Mouse (Mus musculus) olfactory bulb, adult 2 months (tissue): ENCODE data around the gene Akt3. TPM values are rescaled to one million over a fixed set of nuclear protein-coding genes. Genes with fewer than 3 reads are reported as not detected.

ENCODE experiments used
- H3K27ac ChIP-seq: fragments of 200-500 bp; 2 replicates; pipeline ENCODE4 v1.5.1; 2012; ENCODE audit warnings: low read depth, low read length; ENCODE audit not compliant: insufficient read depth
- H3K4me1 ChIP-seq: fragments of 200-500 bp; 2 replicates; pipeline ENCODE4 v1.6.1; 2012; ENCODE audit warnings: low read length; ENCODE audit not compliant: control insufficient read depth, insufficient read depth
- H3K4me3 ChIP-seq: fragments of 200-500 bp; 2 replicates; pipeline ENCODE4 v1.5.1; 2012; ENCODE audit warnings: mild to moderate bottlenecking, low read depth, low read length, moderate library complexity; ENCODE audit not compliant: insufficient read depth
- CTCF ChIP-seq: fragments of 200-500 bp; IDR thresholded peaks from 2 replicates; pipeline ENCODE4 v1.5.1; 2012; ENCODE audit warnings: low read depth, mild to moderate bottlenecking, low read length, moderate library complexity; ENCODE audit not compliant: insufficient read depth
- POLR2A ChIP-seq: fragments of 200-500 bp; IDR thresholded peaks from 2 replicates; pipeline ENCODE4 v1.6.1; 2012; ENCODE audit warnings: mild to moderate bottlenecking, low read depth, low read length, moderate library complexity; ENCODE audit not compliant: insufficient read depth
- WGBS: fragments of 180-500 bp; shearing (Covaris S2); methylation state at CpG from one replicate; pipeline ENCODE4 v1.1.7; 2018; 5-methylcytosine and 5-hydroxymethylcytosine counted together
- polyA plus RNA-seq: library from polyadenylated mRNA; stranded (reverse); fragments of >200 nt; gene quantifications from 2 replicates; pipeline ENCODE4 v1.2.4, GENCODE M21; 2012; ENCODE audit warnings: low replicate concordance; ENCODE audit not compliant: missing spikeins, insufficient read depth, insufficient read length

Gene Akt3
- polyA plus RNA-seq, 1 experiment: 204 TPM

GRCm38 (mm10) chr1:176999011-176999410 lies 259.0 kb downstream of the Akt3 start:
- TF ChIP-seq POLR2A (no peak), CTCF (no peak)
- Histone ChIP-seq H3K4me3 (no peak overlapping the region), H3K4me1 (peaks cover 13% of the 10 kb centered on the region), H3K27ac (no peak overlapping the region)
- 60% methylated on average over 6 of the region's 6 CpGs for WGBS

GRCm38 (mm10) chr1:176997711-176998689 lies 260.0 kb downstream of the Akt3 start:
- Histone ChIP-seq H3K4me3 (no peak overlapping the region), H3K4me1 (peaks cover 9% of the 10 kb centered on the region), H3K27ac (no peak overlapping the region)
- 75% methylated on average over 33 of the region's 33 CpGs for WGBS
- TF ChIP-seq CTCF (no peak), POLR2A (no peak)

- no peak overlapping the region for H3K4me3 ChIP-seq
- TF ChIP-seq CTCF: no peak
- no peak for TF ChIP-seq POLR2A
- H3K27ac ChIP-seq: no peak overlapping the region
- WGBS: 73% methylated on average over 6 of the region's 6 CpGs
- H3K4me1 ChIP-seq: peaks cover 9% of the 10 kb centered on the region
Observed at GRCm38 (mm10) chr1:176997254-176997653, 260.7 kb downstream of the Akt3 start.

GRCm38 (mm10) chr1:176996630-176997201 lies 261.3 kb downstream of the Akt3 start:
- 49% methylated on average over 16 of the region's 16 CpGs for WGBS
- Histone ChIP-seq H3K4me3 (no peak overlapping the region), H3K27ac (no peak overlapping the region), H3K4me1 (peaks cover 9% of the 10 kb centered on the region)
- TF ChIP-seq POLR2A (no peak), CTCF (no peak)

- Histone ChIP-seq H3K4me3 (no peak overlapping the region), H3K27ac (no peak overlapping the region), H3K4me1 (peaks cover 9% of the 10 kb centered on the region)
- WGBS: 90% methylated on average over 3 of the region's 3 CpGs
- TF ChIP-seq CTCF (no peak), POLR2A (no peak)
Observed at GRCm38 (mm10) chr1:176996166-176996565, 261.8 kb downstream of the Akt3 start.

GRCm38 (mm10) chr1:176995419-176995775 lies 262.6 kb downstream of the Akt3 start:
- peaks cover 9% of the 10 kb centered on the region for H3K4me1 ChIP-seq
- 91% methylated on average over 4 of the region's 4 CpGs for WGBS
- no peak overlapping the region for H3K4me3 ChIP-seq
- no peak for TF ChIP-seq POLR2A
- TF ChIP-seq CTCF: no peak
- H3K27ac ChIP-seq: no peak overlapping the region

GRCm38 (mm10) chr1:176994707-176995418 lies 263.1 kb downstream of the Akt3 start:
- H3K4me1 ChIP-seq: peaks cover 9% of the 10 kb centered on the region
- WGBS: 85% methylated on average over 11 of the region's 11 CpGs
- H3K4me3 ChIP-seq: no peak overlapping the region
- H3K27ac ChIP-seq: no peak overlapping the region
- no peak for TF ChIP-seq CTCF
- no peak for TF ChIP-seq POLR2A

GRCm38 (mm10) chr1:176994087-176994486 lies 263.9 kb downstream of the Akt3 start:
- no peak for TF ChIP-seq POLR2A
- TF ChIP-seq CTCF: no peak
- no peak overlapping the region for H3K27ac ChIP-seq
- peaks cover 9% of the 10 kb centered on the region for H3K4me1 ChIP-seq
- H3K4me3 ChIP-seq: no peak overlapping the region
- 78% methylated on average over 7 of the region's 7 CpGs for WGBS
